Mouse (Mus musculus) bone marrow macrophage, adult 2 months (primary cell): Measurements from ENCODE around the gene Rasa1. TPM values are rescaled to one million over a fixed set of nuclear protein-coding genes. Genes with fewer than 3 reads are reported as not detected.

ENCODE experiments used
- H3K27ac ChIP-seq: 2 replicates; pipeline ENCODE4 v1.5.1; 2012; ENCODE audit warnings: low read depth, low read length; ENCODE audit not compliant: insufficient read depth
- H3K4me1 ChIP-seq: 2 replicates; pipeline ENCODE4 v1.6.1; 2012; ENCODE audit warnings: low read length; ENCODE audit not compliant: control insufficient read depth, insufficient read depth
- H3K4me3 ChIP-seq: 2 replicates; pipeline ENCODE4 v1.5.1; 2012; ENCODE audit warnings: mild to moderate bottlenecking, low read length, moderate library complexity; ENCODE audit not compliant: insufficient read depth
- CTCF ChIP-seq: IDR thresholded peaks from 2 replicates; pipeline ENCODE4 v1.5.1; 2012; ENCODE audit warnings: low read depth, mild to moderate bottlenecking, low read length, moderate library complexity
- POLR2A ChIP-seq: IDR thresholded peaks from 2 replicates; pipeline ENCODE4 v1.6.1; 2012; ENCODE audit warnings: mild to moderate bottlenecking, low read depth, low read length, borderline replicate concordance
- polyA plus RNA-seq: library from polyadenylated mRNA; stranded (reverse); fragments of >200 nt; gene quantifications from 2 replicates; pipeline ENCODE4 v1.2.4, GENCODE M21; 2012; ENCODE audit not compliant: missing spikeins, insufficient read depth, insufficient read length

Rasa1 gene
- 63.7 and 67.5 TPM in 2 replicates for polyA plus RNA-seq

DNA sequence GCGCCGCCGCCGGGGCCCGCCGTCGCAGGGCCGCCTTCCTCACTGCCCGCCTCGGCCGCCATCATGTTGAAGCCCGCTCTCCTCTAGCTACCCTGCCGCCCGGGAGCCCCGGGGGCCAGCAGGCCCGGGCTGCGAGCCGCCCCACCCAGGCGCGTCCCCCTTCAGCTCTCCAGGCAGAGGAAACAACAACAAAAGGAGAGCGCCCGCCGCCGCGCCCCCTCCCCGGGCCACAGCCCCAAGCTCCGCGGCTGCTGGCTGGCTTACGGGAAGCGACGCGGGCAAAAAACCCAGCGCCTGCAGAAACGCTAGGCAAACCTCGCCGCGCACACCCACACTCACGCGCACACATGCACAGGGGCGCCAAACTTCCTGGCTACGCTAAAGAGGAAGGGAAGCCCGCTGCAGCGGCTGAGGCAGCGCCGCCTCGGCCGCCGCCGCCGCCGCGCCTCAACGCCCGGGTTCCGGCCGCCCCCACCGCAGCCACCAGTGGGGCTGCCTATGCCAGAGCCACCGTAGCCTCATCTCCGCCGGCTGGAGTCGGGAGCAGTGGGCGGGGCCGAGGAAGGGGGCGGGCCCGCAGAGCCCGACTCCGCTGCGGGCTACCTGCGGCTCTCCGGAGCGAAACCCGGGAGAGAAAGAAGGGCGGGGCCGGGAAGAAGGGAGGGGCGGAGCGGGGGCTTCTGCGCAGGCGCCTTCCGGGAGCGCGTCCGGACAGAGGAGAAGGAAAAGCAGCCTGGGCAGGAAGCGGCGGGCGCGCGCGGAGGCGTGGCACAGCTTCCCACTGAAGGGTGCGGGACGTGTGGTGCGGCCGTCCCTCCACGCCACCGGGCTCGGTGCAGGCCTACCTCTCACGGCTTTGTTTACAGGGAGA lies at the start of gene Rasa1:
Gene Rasa1, minus strand, starts transcription at position 288 of the 871 bp plus-strand sequence.
- peak within 1 kb of the TSS; percentile 98 for H3K27ac ChIP-seq

DNA sequence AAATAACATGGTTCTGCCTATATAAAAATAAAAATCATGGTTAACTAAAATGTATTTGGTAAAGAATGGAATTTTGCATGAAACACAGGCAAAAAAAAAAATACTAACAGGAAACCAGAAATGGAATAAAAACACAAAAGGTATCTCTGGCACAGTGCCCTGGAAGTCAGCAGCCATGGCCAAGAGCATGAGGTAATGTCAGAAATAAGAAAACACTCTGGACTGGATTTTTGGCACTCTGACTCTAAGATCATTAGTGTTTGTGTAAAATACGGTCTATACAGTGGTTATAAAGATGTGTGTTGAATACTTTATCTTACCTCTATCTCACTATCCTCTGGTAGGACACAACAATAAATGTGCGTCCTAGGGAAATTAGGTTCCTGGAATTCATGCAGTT lies 22.6 kb upstream of the Rasa1 start:
- TF ChIP-seq POLR2A (no peak), CTCF (no peak)
- H3K27ac ChIP-seq = no peak overlapping the region
- H3K4me3 ChIP-seq = no peak overlapping the region
- H3K4me1 ChIP-seq = no peaks in the 10 kb centered on the region

More for the DNA sequence above, at the start of gene Rasa1:
- Histone ChIP-seq H3K4me1 (0 out of 2 replicates have a peak, but pooled peaks cover 2% of the 10 kb centered on the region), H3K4me3 (peak within 1 kb of the TSS; percentile 97)
- TF ChIP-seq POLR2A = no peak
- no peak for TF ChIP-seq CTCF

DNA sequence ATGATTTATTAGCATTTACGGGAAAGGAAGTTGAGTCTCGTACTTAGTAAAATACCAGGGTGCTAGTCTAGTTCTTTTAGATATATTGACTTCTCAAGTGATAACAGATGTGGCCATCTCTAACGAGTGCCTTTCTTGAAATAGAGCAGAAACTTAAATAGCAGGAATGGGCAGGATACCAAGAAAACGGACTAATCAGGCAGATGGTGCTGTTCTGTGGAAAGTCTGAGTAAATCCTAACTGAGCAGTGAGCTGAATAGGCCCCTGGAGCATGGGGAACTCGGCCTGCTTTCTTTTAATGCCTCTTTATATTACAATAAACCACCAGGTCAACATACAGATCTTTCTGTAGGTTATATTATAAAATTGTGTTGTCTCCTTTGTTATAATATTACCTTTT lies 22.0 kb upstream of the Rasa1 start:
- TF ChIP-seq POLR2A (no peak), CTCF (no peak)
- Histone ChIP-seq H3K4me3 (no peak overlapping the region), H3K4me1 (no peaks in the 10 kb centered on the region), H3K27ac (no peak overlapping the region)

DNA sequence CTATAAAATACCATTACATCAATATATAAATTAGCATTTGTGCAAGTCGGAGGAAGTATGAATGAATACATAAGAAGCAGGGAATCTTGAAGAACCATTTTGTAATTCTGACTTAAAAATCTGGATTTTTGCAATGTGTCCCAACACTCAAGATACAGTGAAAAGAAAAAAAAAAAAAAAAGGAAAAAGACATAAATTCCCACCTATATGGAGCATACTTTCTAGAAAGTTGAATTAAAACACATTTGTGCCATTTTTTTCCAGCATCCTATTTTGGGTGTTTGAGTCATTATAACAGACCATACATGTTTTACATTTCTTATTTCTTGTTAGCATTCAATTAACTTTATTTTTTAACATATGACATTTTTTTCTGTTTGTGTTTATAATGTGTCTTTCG lies 21.6 kb upstream of the Rasa1 start:
- H3K4me3 ChIP-seq = no peak overlapping the region
- H3K4me1 ChIP-seq = no peaks in the 10 kb centered on the region
- TF ChIP-seq CTCF (no peak), POLR2A (no peak)
- no peak overlapping the region for H3K27ac ChIP-seq

DNA sequence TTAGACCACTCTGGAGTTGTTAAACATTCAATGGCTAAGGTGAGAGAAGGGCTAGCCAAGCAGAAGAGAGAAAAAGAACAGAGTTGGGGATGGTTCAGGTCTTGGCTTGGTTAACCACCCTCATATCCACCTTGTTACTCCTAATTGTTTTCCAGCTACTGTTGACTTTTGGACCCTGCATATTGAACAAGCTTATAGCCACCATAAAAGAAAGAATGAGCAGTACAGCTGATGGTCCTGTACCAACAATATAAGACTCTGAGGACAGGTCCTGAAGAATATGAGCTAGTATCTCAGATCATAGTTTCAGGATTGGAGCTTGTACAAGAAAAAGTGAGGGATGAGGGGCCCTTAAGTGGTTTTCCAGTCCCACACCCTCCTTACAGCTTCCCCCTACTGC lies 17.1 kb upstream of the Rasa1 start:
- H3K4me1 ChIP-seq = no peaks in the 10 kb centered on the region
- TF ChIP-seq CTCF = no peak
- TF ChIP-seq POLR2A = no peak
- H3K27ac ChIP-seq = no peak overlapping the region
- H3K4me3 ChIP-seq = no peak overlapping the region

DNA sequence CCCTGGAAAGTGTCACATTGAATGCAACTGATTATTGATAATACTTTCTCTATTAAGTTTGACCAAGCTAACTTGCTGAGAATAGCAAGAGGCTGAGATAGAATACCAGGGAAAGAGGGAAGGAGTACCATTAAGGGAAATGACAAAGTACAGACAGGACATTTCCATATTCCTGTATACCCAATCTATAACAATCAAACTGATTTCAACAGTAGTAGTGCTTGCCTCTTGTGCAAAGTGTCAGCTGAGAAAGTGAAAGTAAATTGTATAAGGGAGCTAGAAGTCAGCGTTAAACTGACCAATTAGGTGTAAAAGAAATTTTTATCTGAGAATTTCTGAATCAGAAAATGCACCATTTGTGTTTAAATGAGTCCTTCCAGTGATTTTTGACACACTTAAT lies 1.7 kb upstream of the Rasa1 start:
- Histone ChIP-seq H3K4me3 (no peak overlapping the region), H3K4me1 (0 out of 2 replicates have a peak, but pooled peaks cover 2% of the 10 kb centered on the region), H3K27ac (no peak overlapping the region)
- TF ChIP-seq CTCF (no peak), POLR2A (no peak)

DNA sequence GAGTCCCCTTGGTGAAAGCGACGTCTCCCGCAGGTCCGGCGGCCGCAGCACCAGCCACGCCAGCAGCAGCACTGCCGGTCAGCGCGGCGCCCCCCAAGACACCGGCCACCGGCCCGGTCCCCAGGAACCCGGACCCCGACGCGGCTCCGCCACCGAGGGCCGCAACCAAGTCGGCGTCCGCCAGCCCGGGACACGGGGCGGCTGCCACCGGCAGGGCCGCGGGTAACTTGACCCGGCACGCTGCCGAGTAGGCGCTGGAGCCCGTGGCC lies 422 bp downstream of the Rasa1 start:
- Histone ChIP-seq H3K27ac (peak overlapping the region; percentile 98), H3K4me1 (0 out of 2 replicates have a peak, but pooled peaks cover 2% of the 10 kb centered on the region), H3K4me3 (peak overlapping the region; percentile 97)
- TF ChIP-seq POLR2A (no peak), CTCF (no peak)

DNA sequence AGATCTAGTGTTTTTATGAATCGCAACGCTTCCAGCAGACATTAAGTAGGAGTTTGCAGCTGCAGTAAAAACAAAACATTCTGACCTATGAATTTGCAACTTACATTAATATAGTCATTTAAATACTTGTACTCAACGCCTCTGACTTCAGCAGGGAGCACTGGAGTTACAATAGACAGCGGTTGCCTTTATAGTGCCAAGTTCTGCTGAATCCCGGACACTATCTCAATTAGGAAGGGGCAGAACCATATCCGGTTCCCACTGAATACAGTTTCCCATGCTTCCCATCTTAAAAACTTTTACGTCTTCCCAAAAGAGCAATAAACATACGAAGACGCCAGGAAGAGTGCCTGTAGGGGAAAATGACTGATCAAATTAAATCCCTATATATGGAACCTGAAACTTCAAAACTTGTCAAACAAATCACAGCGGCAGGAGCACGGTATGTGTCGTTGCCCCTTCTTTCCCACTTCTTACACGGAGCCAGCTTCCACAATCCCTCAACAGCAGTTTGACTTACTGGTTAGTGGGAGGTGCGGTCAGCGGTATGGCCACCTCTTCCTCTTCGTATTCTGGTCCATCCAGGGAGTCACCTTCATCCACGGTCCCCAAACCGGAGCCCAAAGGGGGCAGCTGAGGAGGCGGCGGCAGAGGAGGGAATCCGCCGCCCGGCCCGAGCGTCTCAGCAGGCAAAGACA lies 905 bp downstream of the Rasa1 start:
- TF ChIP-seq POLR2A (no peak), CTCF (no peak)
- H3K27ac ChIP-seq = peak overlapping the region; percentile 98
- H3K4me3 ChIP-seq = peak overlapping the region; percentile 97
- H3K4me1 ChIP-seq = 0 out of 2 replicates have a peak, but pooled peaks cover 2% of the 10 kb centered on the region

DNA sequence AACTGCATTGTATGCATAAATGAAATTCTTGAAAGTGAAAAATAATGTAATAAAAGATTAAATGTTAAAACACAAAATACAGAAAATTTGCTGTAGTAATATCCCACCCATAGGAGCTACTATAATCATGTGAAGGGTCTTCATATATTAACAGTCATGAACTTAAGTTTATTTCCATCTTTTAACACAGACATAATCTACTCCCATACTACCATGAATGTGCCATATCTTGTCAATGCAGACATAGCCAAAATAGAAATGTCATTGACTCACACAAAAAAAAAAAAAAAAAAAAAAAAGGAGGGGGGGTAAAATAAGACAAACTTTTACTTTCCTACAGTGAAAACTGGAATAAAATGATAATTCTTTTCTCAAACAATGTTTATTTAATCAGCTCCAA lies 6.3 kb downstream of the Rasa1 start:
- no peak overlapping the region for H3K27ac ChIP-seq
- peaks cover 5% of the 10 kb centered on the region; the same call in 1 of the 2 replicates for H3K4me1 ChIP-seq
- no peak for TF ChIP-seq CTCF
- TF ChIP-seq POLR2A = no peak
- no peak overlapping the region for H3K4me3 ChIP-seq

DNA sequence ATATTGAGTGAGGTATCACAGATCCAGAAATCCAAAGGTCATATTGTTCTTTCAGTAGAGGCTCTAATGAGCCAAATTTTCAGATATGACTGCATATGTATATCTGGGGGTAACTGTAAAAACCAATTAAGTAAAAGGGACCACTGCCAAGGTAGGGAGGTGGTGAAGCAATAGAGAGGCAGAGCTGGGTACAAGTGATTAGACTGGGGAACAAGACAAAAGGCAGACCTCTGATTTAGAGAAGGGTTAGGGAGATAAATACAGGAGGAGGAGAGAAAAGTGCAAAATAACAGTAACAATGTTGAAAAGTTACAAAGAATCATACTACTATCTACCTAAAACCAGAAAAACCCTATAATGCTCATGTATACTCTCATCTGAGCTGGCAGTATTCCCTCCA lies 10.0 kb downstream of the Rasa1 start:
- H3K4me1 ChIP-seq = peaks cover 7% of the 10 kb centered on the region; the same call in 1 of the 2 replicates
- H3K4me3 ChIP-seq = no peak overlapping the region
- H3K27ac ChIP-seq = no peak overlapping the region
- TF ChIP-seq CTCF = no peak
- no peak for TF ChIP-seq POLR2A
